Comparison of ENCODE assay signal across 33 mouse cellular contexts in genomic region chr3:148048247-148048646, GRCm38 (mm10).
"Had no signal": no experiment of that assay in that cellular context is flagged by ENCODE, and none has a peak within 500 bp of the region (broad histone marks: within the 10 kb centered on the region; RNA-seq: fewer than 3 reads in every experiment).

No protein-coding gene starts in this region.

- H3K4me1 ChIP-seq: heart, embryonic 10.5 days; heart, embryonic 12.5 days; heart, embryonic 13.5 days; heart, embryonic 15.5 days; hindbrain, embryonic 10.5 days; hindbrain, embryonic 12.5 days; hindbrain, embryonic 13.5 days; hindbrain, embryonic 15.5 days; kidney, embryonic 15.5 days had no signal

- H3K4me2 ChIP-seq: heart, embryonic 11.5 days; heart, embryonic 12.5 days; heart, embryonic 13.5 days; heart, embryonic 15.5 days; hindbrain, embryonic 12.5 days; hindbrain, embryonic 13.5 days; hindbrain, embryonic 14.5 days; hindbrain, embryonic 15.5 days; kidney, embryonic 15.5 days had no signal

- H3K9ac ChIP-seq: heart, embryonic 12.5 days; heart, embryonic 13.5 days; heart, embryonic 15.5 days; hindbrain, embryonic 12.5 days; hindbrain, embryonic 13.5 days; hindbrain, embryonic 14.5 days; hindbrain, embryonic 15.5 days; kidney, embryonic 15.5 days had no signal

- H3K27me3 ChIP-seq: heart, embryonic 12.5 days; heart, embryonic 13.5 days; heart, embryonic 15.5 days; hindbrain, embryonic 12.5 days; hindbrain, embryonic 13.5 days; hindbrain, embryonic 15.5 days; kidney, embryonic 15.5 days had no signal

- H3K4me3 ChIP-seq: heart, adult 2 months; heart, embryonic 10.5 days; heart, embryonic 12.5 days; heart, embryonic 13.5 days; heart, embryonic 15.5 days; hindbrain, embryonic 10.5 days; hindbrain, embryonic 12.5 days; hindbrain, embryonic 13.5 days; hindbrain, embryonic 15.5 days; kidney, embryonic 15.5 days; layer of hippocampus, adult 2 months; left cerebral cortex, adult 2 months had no signal

- H3K9me3 ChIP-seq: heart, embryonic 10.5 days; heart, embryonic 12.5 days; heart, embryonic 13.5 days; heart, embryonic 15.5 days; hindbrain, embryonic 10.5 days; hindbrain, embryonic 12.5 days; hindbrain, embryonic 13.5 days; hindbrain, embryonic 15.5 days; kidney, embryonic 15.5 days had no signal

- H3K27ac ChIP-seq: heart, adult 2 months; heart, embryonic 10.5 days; heart, embryonic 13.5 days; heart, embryonic 15.5 days; hindbrain, embryonic 10.5 days; hindbrain, embryonic 12.5 days; hindbrain, embryonic 13.5 days; hindbrain, embryonic 14.5 days; hindbrain, embryonic 15.5 days; hindbrain, postnatal 0 days; kidney, embryonic 15.5 days; kidney, postnatal 0 days; layer of hippocampus, adult 2 months; left cerebral cortex, adult 2 months had no signal

- H3K36me3 ChIP-seq: heart, embryonic 10.5 days; heart, embryonic 12.5 days; heart, embryonic 13.5 days; heart, embryonic 15.5 days; hindbrain, embryonic 10.5 days; hindbrain, embryonic 12.5 days; hindbrain, embryonic 13.5 days; hindbrain, embryonic 15.5 days; kidney, embryonic 15.5 days had no signal

- DNase-seq: heart, adult 2 months; heart, postnatal 10 days; heart, postnatal 14 days; heart, postnatal 4 days; kidney, adult 11 months; kidney, adult 18-20 months; kidney, adult 2 months; kidney, adult 8-10 months; kidney, adult 9 months; kidney, postnatal 10 days; kidney, postnatal 14 days; kidney, postnatal 25 days; kidney, postnatal 36 days; kidney, postnatal 4 days; layer of hippocampus, adult 9-11 months; layer of hippocampus, postnatal 36 days had no signal

- ATAC-seq: hindbrain, embryonic 16.5 days; hindbrain, postnatal 0 days; inflammation-experienced regulatory T-cells, adult 6 months had no signal
